Mouse (Mus musculus): ENCODE results near the gene Sinhcaf.
"Not testable (repeated sequence)": the region's sequence is repeated elsewhere in the genome, so short reads cannot be mapped to it uniquely, and the experiment has no call there.

Gene Sinhcaf

DNA sequence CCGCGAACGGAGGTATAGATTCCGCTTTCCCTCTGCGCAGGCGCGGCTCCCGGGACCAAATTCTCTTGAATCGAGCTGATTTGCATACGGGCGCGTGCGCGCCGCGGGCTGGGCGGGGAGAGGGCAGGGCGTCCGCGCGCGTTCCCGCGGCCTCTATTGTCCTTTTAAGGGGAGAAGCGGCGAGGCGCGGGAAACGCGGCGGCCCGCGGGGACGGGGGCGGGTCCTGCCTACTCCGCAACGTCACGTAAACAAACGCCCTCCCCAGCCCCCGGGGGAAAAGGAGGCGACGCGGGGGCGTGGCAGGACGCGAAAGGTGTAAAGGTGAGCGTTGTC lies at the start of gene Sinhcaf:
Gene Sinhcaf (minus strand): TSS at position 59 of the 334 bp plus-strand sequence.
- DNase-seq (ENCODE audit: low read depth, low spot score) = peak; percentile 92

- DNase-seq (ENCODE audit: low read depth, low spot score) = no peak
Observed at GRCm38 (mm10) chr6:148994327-148994999, 48.2 kb upstream of the Sinhcaf start.

DNA sequence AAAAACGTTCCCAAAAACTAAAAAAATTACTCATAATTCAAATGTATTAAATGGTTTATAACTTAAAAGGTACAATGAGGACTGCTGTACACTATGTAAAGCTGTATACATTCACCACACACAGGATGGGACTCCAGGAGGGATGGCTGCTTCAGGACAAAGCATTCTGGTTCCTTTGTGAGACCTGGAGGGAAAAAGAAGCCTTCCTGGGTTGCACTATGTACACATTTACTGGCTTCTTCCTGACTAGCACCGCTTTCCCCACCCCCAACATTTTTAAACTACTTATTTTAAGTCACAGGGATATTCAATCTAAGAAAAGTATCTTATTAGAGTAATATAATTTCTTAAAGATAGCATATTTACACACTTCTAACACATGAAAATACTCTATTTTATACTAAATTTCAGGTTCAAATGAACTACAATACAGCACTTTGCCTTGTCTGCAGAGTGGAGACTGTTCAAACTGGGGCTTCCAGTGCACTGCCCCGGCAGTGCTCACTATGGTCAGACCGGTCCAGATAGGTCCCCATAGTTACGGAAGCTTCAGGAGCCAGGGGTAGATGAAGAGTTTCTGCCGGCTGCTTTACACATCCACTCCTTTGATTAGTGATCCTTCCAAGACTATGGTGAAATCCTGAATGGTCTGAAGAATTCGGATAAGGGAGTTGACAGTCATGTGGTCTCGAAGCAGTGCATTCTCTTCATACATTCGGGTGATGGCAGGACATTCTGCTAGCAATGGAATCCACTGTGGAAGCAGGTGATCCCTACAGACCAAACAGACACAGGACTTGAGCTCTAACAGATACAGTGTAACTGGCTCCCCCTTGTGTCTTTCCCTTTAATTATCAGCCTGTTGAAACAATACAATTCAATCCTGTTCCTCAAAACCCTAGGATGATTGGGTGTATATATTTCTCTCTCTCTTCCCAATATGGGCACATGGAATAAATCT lies 47.1 kb upstream of the Sinhcaf start:
- peak; percentile 11 for DNase-seq (ENCODE audit: low read depth, low spot score)

DNA sequence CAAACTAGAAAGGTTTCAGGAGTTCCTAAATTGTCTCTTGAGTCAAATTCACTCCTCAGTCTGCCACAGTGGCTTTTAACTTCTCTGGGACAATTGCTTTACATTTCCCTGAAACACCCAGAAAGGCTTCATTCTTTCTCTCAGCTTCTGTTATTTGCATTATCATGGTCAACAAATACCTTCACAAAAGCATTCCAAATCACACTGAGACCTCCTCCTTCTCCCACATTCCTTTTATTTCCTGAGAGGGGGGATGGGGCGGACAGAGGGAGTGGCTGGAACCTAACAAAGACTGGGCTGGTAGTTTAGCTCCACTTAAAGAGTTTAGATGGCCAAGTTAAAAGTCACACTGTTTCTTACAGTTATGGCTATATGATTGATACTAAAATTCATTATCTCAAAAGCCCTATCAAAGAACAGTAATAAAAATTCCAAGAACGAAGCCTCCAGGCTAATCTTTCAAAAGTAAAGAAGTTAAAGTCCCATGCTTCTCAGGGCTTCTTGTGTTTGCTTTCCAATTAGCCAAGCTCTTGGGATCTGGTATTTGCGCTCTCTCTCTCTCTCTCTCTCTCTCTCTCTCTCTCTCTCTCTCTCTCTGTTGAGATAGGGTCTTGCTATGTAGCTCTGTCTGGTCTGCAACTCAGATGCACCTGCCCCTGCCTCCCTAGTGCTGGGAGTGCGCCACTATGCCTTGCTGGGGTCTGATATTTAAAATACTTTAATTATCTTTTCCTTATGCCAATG lies 46.3 kb upstream of the Sinhcaf start:
- DNase-seq (ENCODE audit: low read depth, low spot score) = no peak

DNA sequence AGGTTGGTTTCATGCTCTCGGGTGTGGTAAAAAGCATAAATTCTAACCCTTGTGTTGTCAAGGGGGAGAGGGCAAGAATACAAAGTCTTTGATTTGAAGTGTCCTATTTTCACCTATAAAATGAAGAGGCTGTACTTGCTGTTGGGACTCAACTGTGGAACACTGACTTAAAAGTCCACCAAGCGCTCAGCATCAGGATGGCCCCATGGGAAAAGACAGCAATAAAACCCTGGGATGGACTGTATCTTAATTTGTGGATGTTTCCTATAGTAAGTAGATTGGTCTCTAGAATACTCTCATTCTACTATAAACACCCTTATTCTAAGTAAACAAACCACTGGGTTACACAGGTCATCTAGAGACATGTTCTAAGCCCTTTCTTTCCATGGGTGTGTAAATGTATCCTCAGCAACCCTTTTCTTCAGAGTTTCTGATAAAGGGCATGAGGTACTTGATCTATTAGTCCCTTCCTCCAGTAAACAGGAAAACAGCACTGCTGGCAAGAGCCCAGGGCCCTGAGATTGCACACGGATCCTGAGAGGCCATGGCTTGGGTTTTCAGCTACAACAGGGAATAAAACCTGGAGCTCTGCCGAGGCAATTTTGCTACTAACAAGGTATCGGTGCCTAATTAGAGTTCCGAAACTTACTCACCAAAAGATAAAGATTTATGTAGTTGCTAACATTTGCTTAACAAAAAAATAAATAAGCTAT lies 45.5 kb upstream of the Sinhcaf start:
- no peak for DNase-seq (ENCODE audit: low read depth, low spot score)

DNA sequence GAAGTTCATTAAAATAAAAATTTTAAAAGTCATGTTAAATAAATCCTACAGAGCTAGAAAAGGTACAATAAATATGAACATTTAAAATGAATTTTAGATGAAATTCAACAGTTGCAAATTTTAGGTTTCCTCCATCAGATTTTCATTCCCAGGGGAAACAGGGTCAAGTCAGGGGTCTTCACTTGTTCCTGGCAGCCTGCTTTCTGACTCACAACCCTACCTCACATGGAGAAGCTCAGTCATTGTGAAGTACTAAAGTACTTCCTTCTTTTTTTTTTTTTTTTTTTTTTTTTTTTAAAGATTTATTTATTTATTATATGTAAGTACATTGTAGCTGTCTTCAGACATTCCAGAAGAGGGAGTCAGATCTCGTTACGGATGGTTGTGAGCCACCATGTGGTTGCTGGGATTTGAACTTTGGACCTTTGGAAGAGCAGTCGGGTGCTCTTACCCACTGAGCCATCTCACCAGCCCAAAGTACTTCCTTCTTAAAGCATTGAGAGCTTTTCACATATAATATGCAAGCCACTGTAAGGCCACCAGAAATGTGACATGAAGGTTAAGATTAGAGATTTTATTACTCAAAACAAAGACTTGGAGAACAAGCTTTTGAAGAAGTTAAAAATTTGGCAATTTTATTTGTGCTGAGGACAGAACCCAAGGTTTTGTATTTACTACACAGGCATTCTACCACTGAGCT lies 43.7 kb upstream of the Sinhcaf start:
- DNase-seq (ENCODE audit: low read depth, low spot score) = not testable (repeated sequence)

DNA sequence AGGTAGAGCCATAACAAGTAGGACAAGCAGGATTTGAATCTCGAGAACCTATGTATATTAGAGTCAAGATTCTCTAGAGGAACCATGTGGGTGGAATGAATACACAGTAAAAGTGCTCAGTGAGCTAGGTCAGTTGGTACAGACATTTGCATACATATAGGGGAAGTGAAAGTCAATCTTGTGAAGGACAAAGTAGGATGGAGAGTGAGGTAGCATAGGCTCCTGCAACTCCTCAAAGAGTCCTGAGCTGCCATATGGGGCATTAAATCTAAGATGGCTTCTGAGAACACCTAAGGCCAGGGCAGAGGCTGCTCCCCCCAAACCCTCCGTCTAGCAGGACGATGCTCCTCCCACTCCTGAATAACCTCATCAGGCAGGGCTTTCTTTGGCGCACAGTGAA lies 39.7 kb upstream of the Sinhcaf start:
- DNase-seq (ENCODE audit: low read depth, low spot score) = no peak

DNA sequence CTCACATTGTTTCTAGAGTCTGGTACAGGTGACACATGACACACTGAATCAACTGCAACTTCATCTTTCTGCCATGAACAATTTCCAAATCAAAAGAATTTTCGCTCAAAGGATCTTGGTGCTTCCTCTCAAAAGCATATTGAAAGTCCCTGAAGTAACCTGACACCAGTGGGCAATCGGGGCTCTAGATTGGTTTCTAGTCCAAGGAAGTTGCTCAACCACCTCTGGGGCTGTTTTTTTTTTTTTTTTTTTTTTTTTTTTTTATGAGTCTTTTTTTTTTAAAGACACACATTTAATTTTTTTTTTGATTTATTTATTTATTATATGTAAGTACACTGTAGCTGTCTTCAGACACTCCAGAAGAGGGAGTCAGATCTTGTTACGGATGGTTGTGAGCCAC lies 34.2 kb upstream of the Sinhcaf start:
- DNase-seq (ENCODE audit: low read depth, low spot score) = no peak

GRCm38 (mm10) chr6:148975096-148975495 lies 28.8 kb upstream of the Sinhcaf start:
- DNase-seq (ENCODE audit: low read depth, low spot score) = no peak

DNA sequence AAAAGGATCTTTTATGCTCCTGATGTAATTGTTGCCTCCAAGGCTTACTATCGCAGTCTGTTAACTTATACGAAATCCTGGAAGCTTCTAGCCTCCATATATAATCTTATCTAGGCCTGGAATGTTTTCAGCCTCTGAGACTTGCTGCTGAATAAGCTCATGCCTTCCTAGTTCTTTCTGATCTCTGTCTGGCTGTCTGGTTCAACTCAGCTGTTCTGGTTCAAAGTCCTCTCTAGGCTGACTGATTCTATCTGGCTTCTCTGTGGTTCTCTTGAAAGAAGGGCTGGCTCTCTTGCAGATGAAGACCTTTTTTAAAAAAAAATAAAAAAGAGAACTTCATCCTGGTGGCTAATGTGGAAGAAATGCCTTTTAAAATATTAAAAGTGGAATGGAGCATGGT lies 26.6 kb upstream of the Sinhcaf start:
- no peak for DNase-seq (ENCODE audit: low read depth, low spot score)

DNA sequence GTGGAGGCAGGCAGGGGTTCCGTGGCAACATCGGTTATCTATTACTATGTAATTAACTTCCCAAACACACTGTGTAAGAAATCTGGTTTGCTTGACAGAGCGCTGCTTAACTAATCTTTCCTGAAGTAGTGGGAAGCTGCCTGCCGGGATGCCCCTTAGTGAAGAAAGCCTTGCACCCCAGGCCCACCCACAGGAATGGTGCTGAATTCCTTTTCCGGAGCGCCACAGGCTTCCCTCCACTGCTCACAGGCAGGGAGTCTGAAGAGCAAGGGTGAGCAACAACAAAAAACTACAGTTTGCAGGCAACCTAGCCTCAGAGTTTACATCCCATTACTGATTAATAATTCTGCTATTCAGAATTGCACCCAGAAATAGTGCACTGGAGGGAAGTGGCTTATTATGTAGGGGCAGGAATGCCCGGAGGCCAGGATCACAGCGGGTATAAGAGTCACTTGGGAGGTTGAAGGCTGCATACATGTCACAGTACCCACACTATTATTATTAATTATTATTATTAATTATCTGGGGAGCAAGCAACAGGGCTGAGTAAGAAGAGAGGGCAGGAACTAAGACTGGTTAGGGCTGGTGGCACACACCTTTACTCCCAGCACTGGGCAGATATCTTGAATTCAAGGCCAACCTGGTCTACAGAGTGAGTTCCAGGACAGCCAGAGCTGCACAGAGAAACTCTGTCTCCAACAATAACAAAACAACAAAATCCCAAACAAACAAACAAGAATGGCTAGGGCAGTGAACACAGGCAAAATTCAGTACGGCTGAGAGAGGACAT lies 26.0 kb upstream of the Sinhcaf start:
- DNase-seq (ENCODE audit: low read depth, low spot score) = no peak

DNA sequence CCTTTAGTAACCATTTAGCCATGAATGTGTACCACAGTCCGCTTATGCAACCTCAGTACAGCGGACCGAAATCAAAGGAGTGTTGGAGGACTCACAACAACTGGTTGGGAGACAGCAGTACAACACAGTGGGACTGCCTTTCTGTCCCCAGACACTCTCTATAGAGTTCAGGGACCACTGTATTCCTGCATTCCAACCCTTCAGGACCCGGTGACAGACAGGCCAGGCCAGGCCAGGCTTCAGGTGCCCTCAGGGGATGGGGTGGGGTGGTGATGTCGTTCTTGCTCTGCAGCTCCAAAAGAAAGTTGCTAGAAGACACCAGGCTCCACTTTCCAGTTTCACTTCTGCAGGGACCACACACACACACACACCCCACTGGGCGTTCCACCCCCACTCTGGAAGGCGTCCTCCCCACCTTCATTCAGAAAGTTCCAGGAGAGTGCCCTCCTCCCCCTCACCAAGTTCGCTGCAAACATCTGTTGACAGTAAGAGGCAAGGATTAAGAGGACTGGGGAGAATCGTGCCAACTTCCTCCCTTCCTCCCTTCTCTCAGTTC lies 25.2 kb upstream of the Sinhcaf start:
- DNase-seq (ENCODE audit: low read depth, low spot score) = no peak

GRCm38 (mm10) chr6:148961285-148961684 lies 15.0 kb upstream of the Sinhcaf start:
- DNase-seq (ENCODE audit: low read depth, low spot score) = no peak

- no peak for DNase-seq (ENCODE audit: low read depth, low spot score)
Observed at GRCm38 (mm10) chr6:148959540-148960238, 13.4 kb upstream of the Sinhcaf start.

GRCm38 (mm10) chr6:148958712-148959111 lies 12.4 kb upstream of the Sinhcaf start:
- DNase-seq (ENCODE audit: low read depth, low spot score) = no peak

DNA sequence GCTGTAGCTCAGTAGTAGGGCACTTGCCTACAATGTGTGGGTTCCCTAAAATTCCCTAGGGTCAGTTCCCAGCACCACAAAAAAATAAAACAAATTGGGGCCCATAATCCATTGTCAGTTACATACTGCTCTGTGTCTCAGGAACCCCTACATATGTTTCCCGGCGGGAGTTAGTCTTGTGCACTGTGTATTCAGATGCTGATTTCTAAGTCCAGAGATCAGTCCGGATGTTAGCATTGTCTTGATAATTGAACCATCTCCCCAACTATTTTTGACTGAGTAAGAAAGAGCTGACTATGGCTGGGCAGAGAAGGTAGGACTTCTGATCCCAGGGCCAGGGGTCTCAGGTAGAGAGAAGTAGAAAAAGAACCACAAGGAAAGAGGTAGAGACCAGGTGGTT lies 10.8 kb upstream of the Sinhcaf start:
- no peak for DNase-seq (ENCODE audit: low read depth, low spot score)

- DNase-seq (ENCODE audit: low read depth, low spot score) = no peak
Observed at GRCm38 (mm10) chr6:148955641-148956420, 9.6 kb upstream of the Sinhcaf start.

DNA sequence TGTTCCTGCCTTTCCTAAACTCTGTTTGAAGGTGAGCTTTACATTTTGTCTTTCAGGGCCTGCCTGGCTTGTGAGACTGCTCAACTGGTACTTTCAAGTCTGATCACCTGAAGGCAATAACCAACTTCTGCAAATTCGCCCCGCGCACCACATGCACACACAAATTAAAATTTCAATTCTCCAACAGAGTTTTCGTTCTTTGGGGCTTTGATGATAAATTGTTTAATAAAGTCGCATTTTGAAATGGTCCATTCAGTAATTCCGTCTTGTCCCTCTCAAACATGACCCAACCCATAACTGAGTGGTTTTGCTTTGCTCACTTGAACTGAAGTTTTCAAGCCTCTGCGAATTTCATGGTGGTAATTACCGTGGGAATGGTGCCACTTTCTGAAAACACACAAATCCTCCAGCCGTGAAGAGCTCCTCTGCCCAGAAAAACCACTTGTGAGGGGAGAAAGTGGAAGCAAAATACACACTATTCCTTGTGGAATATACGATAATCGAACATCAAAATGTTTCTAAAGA lies 676 bp upstream of the Sinhcaf start:
- peak; percentile 3 for DNase-seq (ENCODE audit: low read depth, low spot score)

Measured in retina, postnatal 7 days (tissue).